Mouse (Mus musculus): ENCODE data around the gene Gm10837. TPM values are rescaled to one million over a fixed set of nuclear protein-coding genes. Genes with fewer than 3 reads are reported as not detected.
"Not testable (repeated sequence)": the region's sequence is repeated elsewhere in the genome, so short reads cannot be mapped to it uniquely, and the experiment has no call there.

Gene Gm10837
- polyA plus RNA-seq, 1 experiment from 2014 or later = not detected

GRCm38 (mm10) chr14:122452701-122453387, 37.5 kb upstream of the Gm10837 start:
- Histone ChIP-seq H3K4me2 (replicated peaks; ENCODE audit: low read depth) (no peak overlapping the region; the same call in 1 of the 2 replicates), H3K9ac (ENCODE audit: low read length) (no peak overlapping the region), H3K4me1 (replicated peaks; ENCODE audit: control insufficient read depth, insufficient read depth) (no peaks in the 10 kb centered on the region), H3K36me3 (ENCODE audit: control insufficient read depth, insufficient read depth, low read length) (no peaks in the 10 kb centered on the region), H3K27me3 (ENCODE audit: control insufficient read depth, insufficient read depth, low read length) (peaks cover 17% of the 10 kb centered on the region; the same call in 1 of the 2 replicates), H3K27ac (replicated peaks) (no peak overlapping the region), H3K4me3 (ENCODE audit: low read depth, low read length) (no peak overlapping the region), H3K9me3 (ENCODE audit: control insufficient read depth, low read length) (no peaks in the 10 kb centered on the region)
- ATAC-seq (ENCODE audit: low FRiP score, low TSS enrichment) = no peak
- 48% methylated on average over 13 of the region's 13 CpGs for WGBS
- DNase-seq (ENCODE audit: low spot score) = no peak
- TF ChIP-seq CTCF (IDR thresholded peaks at IDR 0.05; ENCODE audit: low read depth) (no peak), EP300 (optimal IDR thresholded peaks at IDR 0.05) (no peak)

GRCm38 (mm10) chr14:122453388-122453995, 36.9 kb upstream of the Gm10837 start:
- 9% methylated on average over 32 of the region's 32 CpGs for WGBS
- no peak overlapping the region for H3K9ac ChIP-seq (ENCODE audit: low read length)
- peak; percentile 30; the same call in 1 of the 2 replicates for TF ChIP-seq CTCF (IDR thresholded peaks at IDR 0.05; ENCODE audit: low read depth)
- TF ChIP-seq EP300 (optimal IDR thresholded peaks at IDR 0.05) = no peak
- peaks cover 17% of the 10 kb centered on the region; the same call in 1 of the 2 replicates for H3K27me3 ChIP-seq (ENCODE audit: control insufficient read depth, insufficient read depth, low read length)
- no peaks in the 10 kb centered on the region for H3K36me3 ChIP-seq (ENCODE audit: control insufficient read depth, insufficient read depth, low read length)
- H3K4me1 ChIP-seq (replicated peaks; ENCODE audit: control insufficient read depth, insufficient read depth) = no peaks in the 10 kb centered on the region
- DNase-seq (ENCODE audit: low spot score) = no peak
- H3K27ac ChIP-seq (replicated peaks) = no peak overlapping the region
- H3K4me3 ChIP-seq (ENCODE audit: low read depth, low read length) = peak overlapping the region; percentile 33
- H3K9me3 ChIP-seq (ENCODE audit: control insufficient read depth, low read length) = no peaks in the 10 kb centered on the region
- peak overlapping the region; percentile 45 for H3K4me2 ChIP-seq (replicated peaks; ENCODE audit: low read depth)
- ATAC-seq (ENCODE audit: low FRiP score, low TSS enrichment) = no peak

- Histone ChIP-seq H3K9me3 (ENCODE audit: control insufficient read depth, low read length) (no peaks in the 10 kb centered on the region), H3K9ac (ENCODE audit: low read length) (no peak overlapping the region), H3K36me3 (ENCODE audit: control insufficient read depth, insufficient read depth, low read length) (no peaks in the 10 kb centered on the region), H3K27ac (replicated peaks) (no peak overlapping the region), H3K4me1 (replicated peaks; ENCODE audit: control insufficient read depth, insufficient read depth) (no peaks in the 10 kb centered on the region), H3K4me3 (ENCODE audit: low read depth, low read length) (peak overlapping the region; percentile 33), H3K4me2 (replicated peaks; ENCODE audit: low read depth) (peak overlapping the region; percentile 45), H3K27me3 (ENCODE audit: control insufficient read depth, insufficient read depth, low read length) (peaks cover 17% of the 10 kb centered on the region; the same call in 1 of the 2 replicates)
- 23% methylated on average over 12 of the region's 12 CpGs for WGBS
- ATAC-seq (ENCODE audit: low FRiP score, low TSS enrichment) (no peak), DNase-seq (ENCODE audit: low spot score) (no peak)
- no peak for TF ChIP-seq CTCF (IDR thresholded peaks at IDR 0.05; ENCODE audit: low read depth)
- TF ChIP-seq EP300 (optimal IDR thresholded peaks at IDR 0.05) = no peak
Measured at GRCm38 (mm10) chr14:122453996-122454738, 36.2 kb upstream of the Gm10837 start.

- H3K9me3 ChIP-seq (ENCODE audit: control insufficient read depth, low read length) = no peaks in the 10 kb centered on the region
- no peak overlapping the region for H3K4me3 ChIP-seq (ENCODE audit: low read depth, low read length)
- no peak overlapping the region for H3K27ac ChIP-seq (replicated peaks)
- H3K4me2 ChIP-seq (replicated peaks; ENCODE audit: low read depth) = no peak overlapping the region
- TF ChIP-seq EP300 (optimal IDR thresholded peaks at IDR 0.05) = no peak
- no peak for TF ChIP-seq CTCF (IDR thresholded peaks at IDR 0.05; ENCODE audit: low read depth)
- 63% methylated on average over 10 of the region's 10 CpGs for WGBS
- H3K4me1 ChIP-seq (replicated peaks; ENCODE audit: control insufficient read depth, insufficient read depth) = no peaks in the 10 kb centered on the region
- H3K9ac ChIP-seq (ENCODE audit: low read length) = no peak overlapping the region
- ATAC-seq (ENCODE audit: low FRiP score, low TSS enrichment) = no peak
- H3K27me3 ChIP-seq (ENCODE audit: control insufficient read depth, insufficient read depth, low read length) = peaks cover 14% of the 10 kb centered on the region; the same call in 1 of the 2 replicates
- H3K36me3 ChIP-seq (ENCODE audit: control insufficient read depth, insufficient read depth, low read length) = no peaks in the 10 kb centered on the region
- no peak for DNase-seq (ENCODE audit: low spot score)
Measured at GRCm38 (mm10) chr14:122454901-122455561, 35.4 kb upstream of the Gm10837 start.

GRCm38 (mm10) chr14:122455562-122455958, 34.8 kb upstream of the Gm10837 start:
- H3K27me3 ChIP-seq (ENCODE audit: control insufficient read depth, insufficient read depth, low read length) = peaks cover 11% of the 10 kb centered on the region; the same call in 1 of the 2 replicates
- H3K4me1 ChIP-seq (replicated peaks; ENCODE audit: control insufficient read depth, insufficient read depth) = no peaks in the 10 kb centered on the region
- no peaks in the 10 kb centered on the region for H3K9me3 ChIP-seq (ENCODE audit: control insufficient read depth, low read length)
- no peak overlapping the region for H3K4me2 ChIP-seq (replicated peaks; ENCODE audit: low read depth)
- no peak overlapping the region for H3K4me3 ChIP-seq (ENCODE audit: low read depth, low read length)
- no peak overlapping the region for H3K27ac ChIP-seq (replicated peaks)
- ATAC-seq (ENCODE audit: low FRiP score, low TSS enrichment) = no peak
- WGBS = 85% methylated on average over 4 of the region's 4 CpGs
- no peak for DNase-seq (ENCODE audit: low spot score)
- H3K36me3 ChIP-seq (ENCODE audit: control insufficient read depth, insufficient read depth, low read length) = no peaks in the 10 kb centered on the region
- H3K9ac ChIP-seq (ENCODE audit: low read length) = no peak overlapping the region
- TF ChIP-seq EP300 (optimal IDR thresholded peaks at IDR 0.05) (no peak), CTCF (IDR thresholded peaks at IDR 0.05; ENCODE audit: low read depth) (no peak)

- H3K4me1 ChIP-seq (replicated peaks; ENCODE audit: control insufficient read depth, insufficient read depth); H3K9ac ChIP-seq (ENCODE audit: low read length); H3K4me2 ChIP-seq (replicated peaks; ENCODE audit: low read depth); H3K36me3 ChIP-seq (ENCODE audit: control insufficient read depth, insufficient read depth, low read length); ATAC-seq (ENCODE audit: low FRiP score, low TSS enrichment); H3K27ac ChIP-seq (replicated peaks); DNase-seq (ENCODE audit: low spot score); H3K9me3 ChIP-seq (ENCODE audit: control insufficient read depth, low read length); H3K4me3 ChIP-seq (ENCODE audit: low read depth, low read length): not testable (repeated sequence)
- H3K27me3 ChIP-seq (ENCODE audit: control insufficient read depth, insufficient read depth, low read length) = peaks cover 14% of the 10 kb centered on the region; the same call in 1 of the 2 replicates
- WGBS = 82% methylated on average over 6 of the region's 12 CpGs
Measured at GRCm38 (mm10) chr14:122459332-122459731, 31.1 kb upstream of the Gm10837 start.
